Mouse (Mus musculus) liver, embryonic 15.5 days (tissue): ENCODE results near the gene A730046J19Rik. TPM values are rescaled to one million over a fixed set of nuclear protein-coding genes. Genes with fewer than 3 reads are reported as not detected.

ENCODE experiments used
- ATAC-seq: fragments of 200-750 bp; cut with Nextera tagmentation; 2 replicates; pipeline ENCODE4 v1.8.0; 2017; ENCODE audit warnings: moderate number of reproducible peaks, mild to moderate bottlenecking, moderate library complexity; ENCODE audit not compliant: insufficient read depth
- H3K27ac ChIP-seq: fragments of 300-500 bp; sonication (generic); replicated peaks from 2 replicates; pipeline ENCODE4 v1.5.1; 2015; ENCODE audit warnings: mild to moderate bottlenecking, inconsistent platforms
- H3K27me3 ChIP-seq: fragments of 300-500 bp; sonication (generic); 2 replicates; pipeline ENCODE4 v1.6.1; 2015; ENCODE audit warnings: mild to moderate bottlenecking, inconsistent platforms
- H3K36me3 ChIP-seq: fragments of 300-500 bp; sonication (generic); replicated peaks from 2 replicates; pipeline ENCODE4 v1.6.1; 2015; ENCODE audit warnings: moderate library complexity, mild to moderate bottlenecking, inconsistent platforms
- H3K4me1 ChIP-seq: fragments of 300-500 bp; sonication (generic); replicated peaks from 2 replicates; pipeline ENCODE4 v1.6.1; 2015; ENCODE audit warnings: inconsistent platforms
- H3K4me2 ChIP-seq: fragments of 300-500 bp; sonication (generic); 2 replicates; pipeline ENCODE4 v1.6.1; 2015; ENCODE audit warnings: moderate library complexity, mild to moderate bottlenecking, inconsistent platforms
- H3K4me3 ChIP-seq: fragments of 300-500 bp; sonication (generic); replicated peaks from 2 replicates; pipeline ENCODE4 v1.5.1; 2015; ENCODE audit warnings: mild to moderate bottlenecking, inconsistent platforms
- H3K9ac ChIP-seq: fragments of 300-500 bp; sonication (generic); 2 replicates; pipeline ENCODE4 v1.6.1; 2015; ENCODE audit warnings: moderate library complexity, mild to moderate bottlenecking, inconsistent platforms
- H3K9me3 ChIP-seq: fragments of 300-500 bp; sonication (generic); replicated peaks from 2 replicates; pipeline ENCODE4 v1.6.1; 2016; ENCODE audit warnings: inconsistent platforms
- WGBS: fragments of 180-500 bp; shearing (Covaris S2); methylation state at CpG from one replicate; pipeline ENCODE4 v1.1.7; 2015; ENCODE audit warnings: mixed read lengths; ENCODE audit not compliant: insufficient replicate concordance; 5-methylcytosine and 5-hydroxymethylcytosine counted together
- polyA plus RNA-seq: library from polyadenylated mRNA; unstranded; fragments of >200 nt; fragmentation: Nextera tagmentation; extraction: Ambion mirVana; gene quantifications from 2 replicates; pipeline ENCODE4 v1.2.1, GENCODE M21; 2015

The A730046J19Rik gene
- polyA plus RNA-seq: 0.07 and 0.13 TPM in 2 replicates

GRCm38 (mm10) chrX:144153523-144153922, at the start of gene A730046J19Rik:
A730046J19Rik (plus strand) TSS chrX:144153695.
- Histone ChIP-seq H3K9me3 (no peaks in the 10 kb centered on the region), H3K4me2 (peak within 1 kb of the TSS; percentile 37), H3K36me3 (no peaks in the 10 kb centered on the region), H3K27ac (no peak within 1 kb of the TSS), H3K4me1 (no peaks in the 10 kb centered on the region), H3K9ac (no peak within 1 kb of the TSS), H3K27me3 (no peaks in the 10 kb centered on the region), H3K4me3 (no peak within 1 kb of the TSS)
- 22% methylated on average over 8 of the region's 8 CpGs for WGBS
- no peak for ATAC-seq

GRCm38 (mm10) chrX:144104619-144105416, 48.7 kb upstream of the A730046J19Rik start:
- ATAC-seq: no peak
- no peaks in the 10 kb centered on the region for H3K4me1 ChIP-seq
- H3K27me3 ChIP-seq: no peaks in the 10 kb centered on the region; the same call in 1 of the 2 replicates
- no peak overlapping the region for H3K27ac ChIP-seq
- H3K9ac ChIP-seq: no peak overlapping the region
- no peak overlapping the region for H3K4me3 ChIP-seq
- H3K4me2 ChIP-seq: no peak overlapping the region
- no peaks in the 10 kb centered on the region for H3K36me3 ChIP-seq
- no peaks in the 10 kb centered on the region for H3K9me3 ChIP-seq
- 37% methylated on average over 2 of the region's 2 CpGs for WGBS

- Histone ChIP-seq H3K4me3 (no peak overlapping the region), H3K36me3 (no peaks in the 10 kb centered on the region), H3K9ac (no peak overlapping the region), H3K4me2 (no peak overlapping the region), H3K27ac (no peak overlapping the region), H3K27me3 (0 out of 2 replicates have a peak, but pooled peaks cover 2% of the 10 kb centered on the region), H3K4me1 (no peaks in the 10 kb centered on the region), H3K9me3 (no peaks in the 10 kb centered on the region)
- no peak for ATAC-seq
- 46% methylated on average over 1 of the region's 1 CpGs for WGBS
Measured at GRCm38 (mm10) chrX:144136281-144136680, 17.2 kb upstream of the A730046J19Rik start.

GRCm38 (mm10) chrX:144149987-144150386, 3.5 kb upstream of the A730046J19Rik start:
- whole genome bisulfite sequencing: 63% methylated on average over 2 of the region's 2 CpGs
- no peak for ATAC-seq
- no peaks in the 10 kb centered on the region for H3K4me1 ChIP-seq
- H3K27ac ChIP-seq: no peak overlapping the region
- H3K4me3 ChIP-seq: no peak overlapping the region
- no peak overlapping the region for H3K4me2 ChIP-seq
- no peak overlapping the region for H3K9ac ChIP-seq
- no peaks in the 10 kb centered on the region for H3K27me3 ChIP-seq
- H3K9me3 ChIP-seq: no peaks in the 10 kb centered on the region
- no peaks in the 10 kb centered on the region for H3K36me3 ChIP-seq

- Histone ChIP-seq H3K4me3 (no peak overlapping the region), H3K9me3 (no peaks in the 10 kb centered on the region), H3K4me1 (no peaks in the 10 kb centered on the region), H3K27me3 (no peaks in the 10 kb centered on the region), H3K9ac (no peak overlapping the region), H3K36me3 (no peaks in the 10 kb centered on the region), H3K27ac (no peak overlapping the region), H3K4me2 (peak overlapping the region; percentile 37)
- WGBS: 19% methylated on average over 7 of the region's 7 CpGs
- no peak for ATAC-seq
Measured at GRCm38 (mm10) chrX:144154111-144154510, 616 bp downstream of the A730046J19Rik start.

- no peaks in the 10 kb centered on the region for H3K4me1 ChIP-seq
- H3K9ac ChIP-seq: no peak overlapping the region
- no peak overlapping the region for H3K4me2 ChIP-seq
- 39% methylated on average over 5 of the region's 5 CpGs for WGBS
- H3K9me3 ChIP-seq: no peaks in the 10 kb centered on the region
- no peak overlapping the region for H3K4me3 ChIP-seq
- H3K27ac ChIP-seq: no peak overlapping the region
- H3K27me3 ChIP-seq: no peaks in the 10 kb centered on the region
- no peaks in the 10 kb centered on the region for H3K36me3 ChIP-seq
- no peak for ATAC-seq
Measured at GRCm38 (mm10) chrX:144162936-144163335, 9.4 kb downstream of the A730046J19Rik start.

Other genes with a start within 250 kb of the A730046J19Rik start
- gene Dcx, start 220.4 kb upstream of the A730046J19Rik start, polyA plus RNA-seq: 0.15 and 0.29 TPM in 2 replicates
- gene Alg13, start 164.1 kb downstream of the A730046J19Rik start, polyA plus RNA-seq: 6.9 and 7.9 TPM in 2 replicates